Mouse (Mus musculus): Measurements from ENCODE around the gene Gm10974.

Gm10974 gene

GRCm38 (mm10) chr7:66406971-66407370 is 41.3 kb downstream of the Gm10974 start:
- no peak for DNase-seq

- DNase-seq = no peak
These were observed 43.7 kb downstream of the Gm10974 start for GRCm38 (mm10) chr7:66409433-66409832.

GRCm38 (mm10) chr7:66413093-66413492 is 47.4 kb downstream of the Gm10974 start:
- no peak for DNase-seq

- DNase-seq = no peak
These were observed 51.1 kb downstream of the Gm10974 start for GRCm38 (mm10) chr7:66416829-66417228.

GRCm38 (mm10) chr7:66418981-66419380 is 53.3 kb downstream of the Gm10974 start:
- no peak for DNase-seq

- DNase-seq = no peak
These were observed 56.2 kb downstream of the Gm10974 start for GRCm38 (mm10) chr7:66421903-66422302.

- DNase-seq = no peak
These were observed 61.3 kb downstream of the Gm10974 start for GRCm38 (mm10) chr7:66427053-66427436.

- DNase-seq = no peak
These were observed 61.9 kb downstream of the Gm10974 start, which contains the start of gene Aldh1a3 for GRCm38 (mm10) chr7:66427437-66428161. Gene Aldh1a3 (minus strand): TSS chr7:66427517.

- peak; percentile 63 to 67 for DNase-seq
These were observed 68.8 kb downstream of the Gm10974 start for GRCm38 (mm10) chr7:66434453-66434935.
